Mouse (Mus musculus): Measurements from ENCODE around the gene Kcnh1. TPM values are rescaled to one million over a fixed set of nuclear protein-coding genes. Genes with fewer than 3 reads are reported as not detected.

Gene Kcnh1
- polyA plus RNA-seq, 1 experiment from 2014 or later = 0.38 TPM

DNA sequence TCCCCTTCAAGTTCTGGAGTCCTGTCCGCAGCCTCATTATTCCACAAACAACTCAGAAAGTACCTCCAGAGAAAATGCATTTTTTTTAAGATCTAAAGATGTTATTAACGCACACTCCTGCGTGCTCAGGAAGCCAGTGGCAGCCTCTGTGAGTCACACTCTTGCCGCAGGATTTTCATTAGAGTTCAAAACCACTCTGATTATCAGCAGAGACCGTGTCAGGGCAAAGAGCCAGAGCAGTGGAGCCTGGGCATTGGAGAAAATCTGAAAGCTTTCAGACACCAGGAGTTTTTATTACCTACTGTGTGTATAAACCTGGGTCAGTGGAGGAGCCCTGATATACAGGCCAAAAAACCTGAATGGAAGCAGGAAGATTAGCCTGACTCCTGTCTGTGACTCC lies 287.6 kb downstream of the Kcnh1 start:
- 83% methylated on average over 5 of the region's 5 CpGs for WGBS
- no peak for ATAC-seq (replicated peaks; ENCODE audit: insufficient number of reproducible peaks, low FRiP score, low TSS enrichment, low read depth)
- H3K9me3 ChIP-seq (replicated peaks; ENCODE audit: control insufficient read depth, low read length) = no peaks in the 10 kb centered on the region
- H3K36me3 ChIP-seq (replicated peaks; ENCODE audit: control insufficient read depth, insufficient read depth, low read depth, low read length) = no peaks in the 10 kb centered on the region
- H3K27me3 ChIP-seq (ENCODE audit: control insufficient read depth, insufficient read depth, low read length) = no peaks in the 10 kb centered on the region
- no peak overlapping the region for H3K27ac ChIP-seq (replicated peaks; ENCODE audit: low read depth, low read length)
- H3K4me2 ChIP-seq (ENCODE audit: low read depth, low read length) = no peak overlapping the region
- no peak for DNase-seq (ENCODE audit: low spot score)
- no peak overlapping the region for H3K9ac ChIP-seq (replicated peaks; ENCODE audit: low read length)
- no peak overlapping the region for H3K4me3 ChIP-seq (ENCODE audit: low read depth, low read length)
- H3K4me1 ChIP-seq (ENCODE audit: control insufficient read depth, insufficient read depth, low read length) = no peaks in the 10 kb centered on the region

GRCm38 (mm10) chr1:192480072-192480784 lies 289.7 kb downstream of the Kcnh1 start:
- Histone ChIP-seq H3K9ac (replicated peaks; ENCODE audit: low read length) (no peak overlapping the region), H3K9me3 (replicated peaks; ENCODE audit: control insufficient read depth, low read length) (no peaks in the 10 kb centered on the region), H3K27ac (replicated peaks; ENCODE audit: low read depth, low read length) (no peak overlapping the region), H3K4me1 (ENCODE audit: control insufficient read depth, insufficient read depth, low read length) (no peaks in the 10 kb centered on the region), H3K27me3 (ENCODE audit: control insufficient read depth, insufficient read depth, low read length) (no peaks in the 10 kb centered on the region), H3K36me3 (replicated peaks; ENCODE audit: control insufficient read depth, insufficient read depth, low read depth, low read length) (no peaks in the 10 kb centered on the region), H3K4me3 (ENCODE audit: low read depth, low read length) (no peak overlapping the region), H3K4me2 (ENCODE audit: low read depth, low read length) (no peak overlapping the region)
- ATAC-seq (replicated peaks; ENCODE audit: insufficient number of reproducible peaks, low FRiP score, low TSS enrichment, low read depth) (no peak), DNase-seq (ENCODE audit: low spot score) (no peak)
- WGBS = 83% methylated on average over 8 of the region's 8 CpGs

- Histone ChIP-seq H3K9ac (replicated peaks; ENCODE audit: low read length) (no peak overlapping the region), H3K27ac (replicated peaks; ENCODE audit: low read depth, low read length) (no peak overlapping the region), H3K36me3 (replicated peaks; ENCODE audit: control insufficient read depth, insufficient read depth, low read depth, low read length) (no peaks in the 10 kb centered on the region), H3K27me3 (ENCODE audit: control insufficient read depth, insufficient read depth, low read length) (no peaks in the 10 kb centered on the region), H3K4me3 (ENCODE audit: low read depth, low read length) (no peak overlapping the region), H3K9me3 (replicated peaks; ENCODE audit: control insufficient read depth, low read length) (no peaks in the 10 kb centered on the region), H3K4me2 (ENCODE audit: low read depth, low read length) (no peak overlapping the region), H3K4me1 (ENCODE audit: control insufficient read depth, insufficient read depth, low read length) (no peaks in the 10 kb centered on the region)
- ATAC-seq (replicated peaks; ENCODE audit: insufficient number of reproducible peaks, low FRiP score, low TSS enrichment, low read depth) = no peak
- no peak for DNase-seq (ENCODE audit: low spot score)
These were observed 290.9 kb downstream of the Kcnh1 start for GRCm38 (mm10) chr1:192481446-192481845.

- H3K9me3 ChIP-seq (replicated peaks; ENCODE audit: control insufficient read depth, low read length) = no peaks in the 10 kb centered on the region
- no peak overlapping the region for H3K4me3 ChIP-seq (ENCODE audit: low read depth, low read length)
- no peak overlapping the region for H3K4me2 ChIP-seq (ENCODE audit: low read depth, low read length)
- ATAC-seq (replicated peaks; ENCODE audit: insufficient number of reproducible peaks, low FRiP score, low TSS enrichment, low read depth) (no peak), DNase-seq (ENCODE audit: low spot score) (no peak)
- H3K4me1 ChIP-seq (ENCODE audit: control insufficient read depth, insufficient read depth, low read length) = no peaks in the 10 kb centered on the region
- H3K27me3 ChIP-seq (ENCODE audit: control insufficient read depth, insufficient read depth, low read length) = no peaks in the 10 kb centered on the region
- no peaks in the 10 kb centered on the region for H3K36me3 ChIP-seq (replicated peaks; ENCODE audit: control insufficient read depth, insufficient read depth, low read depth, low read length)
- no peak overlapping the region for H3K27ac ChIP-seq (replicated peaks; ENCODE audit: low read depth, low read length)
- no peak overlapping the region for H3K9ac ChIP-seq (replicated peaks; ENCODE audit: low read length)
- 80% methylated on average over 3 of the region's 3 CpGs for WGBS
These were observed 294.5 kb downstream of the Kcnh1 start for GRCm38 (mm10) chr1:192485030-192485429.

- no peaks in the 10 kb centered on the region for H3K27me3 ChIP-seq (ENCODE audit: control insufficient read depth, insufficient read depth, low read length)
- ATAC-seq (replicated peaks; ENCODE audit: insufficient number of reproducible peaks, low FRiP score, low TSS enrichment, low read depth) (no peak), DNase-seq (ENCODE audit: low spot score) (no peak)
- H3K4me2 ChIP-seq (ENCODE audit: low read depth, low read length) = no peak overlapping the region
- no peaks in the 10 kb centered on the region for H3K4me1 ChIP-seq (ENCODE audit: control insufficient read depth, insufficient read depth, low read length)
- H3K9me3 ChIP-seq (replicated peaks; ENCODE audit: control insufficient read depth, low read length) = no peaks in the 10 kb centered on the region
- WGBS = 90% methylated on average over 11 of the region's 11 CpGs
- H3K9ac ChIP-seq (replicated peaks; ENCODE audit: low read length) = no peak overlapping the region
- no peak overlapping the region for H3K27ac ChIP-seq (replicated peaks; ENCODE audit: low read depth, low read length)
- H3K4me3 ChIP-seq (ENCODE audit: low read depth, low read length) = no peak overlapping the region
- no peaks in the 10 kb centered on the region for H3K36me3 ChIP-seq (replicated peaks; ENCODE audit: control insufficient read depth, insufficient read depth, low read depth, low read length)
These were observed 297.0 kb downstream of the Kcnh1 start for GRCm38 (mm10) chr1:192487571-192487970.

DNA sequence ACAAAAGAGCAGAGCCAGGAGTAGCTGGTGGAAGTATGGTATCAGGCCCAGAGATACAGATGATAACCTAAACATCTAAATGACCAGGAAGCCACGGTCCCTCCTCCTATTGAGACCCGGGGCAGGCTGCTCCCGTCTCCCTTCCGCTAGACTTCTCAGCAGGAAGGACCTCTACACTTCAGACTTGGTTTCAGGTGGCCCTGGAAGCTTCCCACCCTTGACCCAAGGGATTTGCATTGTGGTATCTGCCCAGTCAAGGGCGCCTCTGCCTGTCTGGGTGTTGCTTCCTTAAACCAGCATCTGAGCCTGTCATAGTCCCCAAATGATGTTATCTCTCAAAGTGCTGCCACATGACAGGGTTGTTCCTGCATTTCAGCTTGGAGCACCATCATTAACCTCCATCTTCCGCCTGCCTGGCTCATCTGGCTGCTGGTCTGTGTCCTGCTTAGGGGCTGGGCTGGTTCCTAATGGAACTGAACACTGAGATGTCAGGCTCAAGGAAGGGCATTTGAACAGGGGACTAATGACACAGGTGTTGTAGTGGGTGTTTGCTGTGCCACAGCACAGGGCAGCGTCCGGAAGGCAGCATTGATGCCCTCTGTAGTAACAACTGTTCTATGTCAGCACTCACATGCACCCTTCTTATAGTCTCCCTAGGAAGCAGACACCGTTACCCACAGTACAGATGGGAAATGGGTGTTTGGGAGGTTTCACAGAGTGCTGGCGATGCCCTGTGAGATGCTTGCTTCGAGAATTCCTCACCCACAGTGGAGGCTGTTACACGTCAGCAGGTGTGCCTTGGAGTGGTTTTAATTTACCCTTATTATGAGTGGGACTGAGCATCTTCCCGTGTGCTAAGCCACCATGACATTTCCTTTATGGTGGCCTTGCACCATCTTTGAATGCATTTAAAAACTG lies 299.6 kb downstream of the Kcnh1 start:
- no peak overlapping the region for H3K27ac ChIP-seq (replicated peaks; ENCODE audit: low read depth, low read length)
- no peaks in the 10 kb centered on the region for H3K27me3 ChIP-seq (ENCODE audit: control insufficient read depth, insufficient read depth, low read length)
- H3K9ac ChIP-seq (replicated peaks; ENCODE audit: low read length) = no peak overlapping the region
- WGBS = 76% methylated on average over 13 of the region's 13 CpGs
- H3K4me3 ChIP-seq (ENCODE audit: low read depth, low read length) = no peak overlapping the region
- DNase-seq (ENCODE audit: low spot score) (no peak), ATAC-seq (replicated peaks; ENCODE audit: insufficient number of reproducible peaks, low FRiP score, low TSS enrichment, low read depth) (no peak)
- no peaks in the 10 kb centered on the region for H3K36me3 ChIP-seq (replicated peaks; ENCODE audit: control insufficient read depth, insufficient read depth, low read depth, low read length)
- H3K4me1 ChIP-seq (ENCODE audit: control insufficient read depth, insufficient read depth, low read length) = no peaks in the 10 kb centered on the region
- no peak overlapping the region for H3K4me2 ChIP-seq (ENCODE audit: low read depth, low read length)
- H3K9me3 ChIP-seq (replicated peaks; ENCODE audit: control insufficient read depth, low read length) = no peaks in the 10 kb centered on the region

GRCm38 (mm10) chr1:192497505-192497904 lies 306.9 kb downstream of the Kcnh1 start:
- no peak for DNase-seq (ENCODE audit: low spot score)
- no peaks in the 10 kb centered on the region for H3K27me3 ChIP-seq (ENCODE audit: control insufficient read depth, insufficient read depth, low read length)
- H3K9me3 ChIP-seq (replicated peaks; ENCODE audit: control insufficient read depth, low read length) = no peaks in the 10 kb centered on the region
- no peak overlapping the region for H3K9ac ChIP-seq (replicated peaks; ENCODE audit: low read length)
- no peak overlapping the region for H3K4me2 ChIP-seq (ENCODE audit: low read depth, low read length)
- H3K4me3 ChIP-seq (ENCODE audit: low read depth, low read length) = no peak overlapping the region
- 82% methylated on average over 2 of the region's 2 CpGs for WGBS
- H3K36me3 ChIP-seq (replicated peaks; ENCODE audit: control insufficient read depth, insufficient read depth, low read depth, low read length) = no peaks in the 10 kb centered on the region
- no peaks in the 10 kb centered on the region for H3K4me1 ChIP-seq (ENCODE audit: control insufficient read depth, insufficient read depth, low read length)
- ATAC-seq (replicated peaks; ENCODE audit: insufficient number of reproducible peaks, low FRiP score, low TSS enrichment, low read depth) = no peak
- H3K27ac ChIP-seq (replicated peaks; ENCODE audit: low read depth, low read length) = no peak overlapping the region

- DNase-seq (ENCODE audit: low spot score) (no peak), ATAC-seq (replicated peaks; ENCODE audit: insufficient number of reproducible peaks, low FRiP score, low TSS enrichment, low read depth) (no peak)
- Histone ChIP-seq H3K27me3 (ENCODE audit: control insufficient read depth, insufficient read depth, low read length) (no peaks in the 10 kb centered on the region), H3K36me3 (replicated peaks; ENCODE audit: control insufficient read depth, insufficient read depth, low read depth, low read length) (no peaks in the 10 kb centered on the region), H3K4me3 (ENCODE audit: low read depth, low read length) (no peak overlapping the region), H3K27ac (replicated peaks; ENCODE audit: low read depth, low read length) (no peak overlapping the region), H3K4me1 (ENCODE audit: control insufficient read depth, insufficient read depth, low read length) (no peaks in the 10 kb centered on the region), H3K9me3 (replicated peaks; ENCODE audit: control insufficient read depth, low read length) (no peaks in the 10 kb centered on the region), H3K4me2 (ENCODE audit: low read depth, low read length) (no peak overlapping the region), H3K9ac (replicated peaks; ENCODE audit: low read length) (no peak overlapping the region)
- WGBS = 90% methylated on average over 9 of the region's 9 CpGs
These were observed 311.4 kb downstream of the Kcnh1 start for GRCm38 (mm10) chr1:192502016-192502415.
